Mouse (Mus musculus) forebrain, embryonic 15.5 days (tissue): Measurements from ENCODE around the gene Smtnl2. TPM values are rescaled to one million over a fixed set of nuclear protein-coding genes. Genes with fewer than 3 reads are reported as not detected.

ENCODE experiments used
- ATAC-seq: fragments of 200-750 bp; cut with Nextera tagmentation; replicated peaks from 2 replicates; pipeline ENCODE4 v1.8.0; 2017; ENCODE audit warnings: mild to moderate bottlenecking, moderate TSS enrichment, moderate library complexity
- H3K27ac ChIP-seq: fragments of 300-500 bp; sonication (generic); replicated peaks from 2 replicates; pipeline ENCODE4 v1.5.1; 2015; ENCODE audit warnings: mild to moderate bottlenecking, inconsistent platforms
- H3K27me3 ChIP-seq: fragments of 300-500 bp; sonication (generic); 2 replicates; pipeline ENCODE4 v1.6.1; 2015; ENCODE audit warnings: inconsistent platforms
- H3K36me3 ChIP-seq: fragments of 300-500 bp; sonication (generic); 2 replicates; pipeline ENCODE4 v1.6.1; 2015; ENCODE audit warnings: mild to moderate bottlenecking, inconsistent platforms
- H3K4me1 ChIP-seq: fragments of 300-500 bp; sonication (generic); 2 replicates; pipeline ENCODE4 v1.6.1; 2015; ENCODE audit warnings: inconsistent platforms
- H3K4me2 ChIP-seq: fragments of 300-500 bp; sonication (generic); replicated peaks from 2 replicates; pipeline ENCODE4 v1.6.1; 2015; ENCODE audit warnings: mild to moderate bottlenecking, inconsistent platforms
- H3K4me3 ChIP-seq: fragments of 300-500 bp; sonication (generic); 2 replicates; pipeline ENCODE4 v1.5.1; 2015; ENCODE audit warnings: mild to moderate bottlenecking, inconsistent platforms
- H3K9ac ChIP-seq: fragments of 300-500 bp; sonication (generic); replicated peaks from 2 replicates; pipeline ENCODE4 v1.6.1; 2015; ENCODE audit warnings: mild to moderate bottlenecking, inconsistent platforms
- H3K9me3 ChIP-seq: fragments of 300-500 bp; sonication (generic); 2 replicates; pipeline ENCODE4 v1.6.1; 2016; ENCODE audit warnings: inconsistent platforms
- WGBS: fragments of 180-500 bp; shearing (Covaris S2); methylation state at CpG from one replicate; pipeline ENCODE4 v1.1.7; 2015; ENCODE audit warnings: mixed read lengths; 5-methylcytosine and 5-hydroxymethylcytosine counted together
- polyA plus RNA-seq: library from polyadenylated mRNA; unstranded; fragments of >200 nt; fragmentation: Nextera tagmentation; extraction: Ambion mirVana; gene quantifications from 2 replicates; pipeline ENCODE4 v1.2.1, GENCODE M21; 2015

Gene Smtnl2
- polyA plus RNA-seq, 1 experiment from 2014 or later, result 5.4 TPM

DNA sequence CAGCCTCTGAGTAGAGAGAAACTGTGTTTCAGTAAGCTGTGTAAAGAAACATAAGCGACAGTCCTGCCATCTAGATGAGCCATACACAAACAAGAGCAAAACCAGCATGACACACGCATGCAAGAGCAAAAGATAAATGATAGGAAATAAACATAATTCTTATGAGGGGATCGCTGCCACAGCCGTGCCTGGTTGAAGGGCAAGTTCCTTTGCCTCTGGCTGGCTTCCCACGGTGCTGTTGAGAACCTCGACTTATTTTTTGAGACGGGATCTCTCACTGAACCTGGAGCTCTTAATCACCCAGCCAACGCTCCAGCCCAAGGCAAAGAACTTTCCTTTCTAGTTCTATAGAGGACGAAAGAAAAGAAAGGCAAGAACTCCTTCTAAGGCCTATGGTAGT lies 45.4 kb downstream of the Smtnl2 start:
- peaks cover 14% of the 10 kb centered on the region; the same call in 1 of the 2 replicates for H3K4me1 ChIP-seq
- ATAC-seq, result no peak
- H3K27ac ChIP-seq, result no peak overlapping the region
- H3K4me2 ChIP-seq, result no peak overlapping the region
- no peaks in the 10 kb centered on the region for H3K27me3 ChIP-seq
- H3K9ac ChIP-seq, result no peak overlapping the region
- no peaks in the 10 kb centered on the region for H3K9me3 ChIP-seq
- H3K4me3 ChIP-seq, result no peak overlapping the region
- 92% methylated on average over 9 of the region's 9 CpGs for WGBS
- no peaks in the 10 kb centered on the region for H3K36me3 ChIP-seq

- no peak for ATAC-seq
- no peak overlapping the region for H3K27ac ChIP-seq
- H3K36me3 ChIP-seq, result no peaks in the 10 kb centered on the region
- no peak overlapping the region for H3K9ac ChIP-seq
- H3K4me2 ChIP-seq, result no peak overlapping the region
- H3K4me3 ChIP-seq, result no peak overlapping the region
- 92% methylated on average over 5 of the region's 5 CpGs for WGBS
- no peaks in the 10 kb centered on the region for H3K9me3 ChIP-seq
- no peaks in the 10 kb centered on the region for H3K27me3 ChIP-seq
- H3K4me1 ChIP-seq, result peaks cover 14% of the 10 kb centered on the region; the same call in 1 of the 2 replicates
These were observed 47.0 kb downstream of the Smtnl2 start for GRCm38 (mm10) chr11:72364526-72364925.

DNA sequence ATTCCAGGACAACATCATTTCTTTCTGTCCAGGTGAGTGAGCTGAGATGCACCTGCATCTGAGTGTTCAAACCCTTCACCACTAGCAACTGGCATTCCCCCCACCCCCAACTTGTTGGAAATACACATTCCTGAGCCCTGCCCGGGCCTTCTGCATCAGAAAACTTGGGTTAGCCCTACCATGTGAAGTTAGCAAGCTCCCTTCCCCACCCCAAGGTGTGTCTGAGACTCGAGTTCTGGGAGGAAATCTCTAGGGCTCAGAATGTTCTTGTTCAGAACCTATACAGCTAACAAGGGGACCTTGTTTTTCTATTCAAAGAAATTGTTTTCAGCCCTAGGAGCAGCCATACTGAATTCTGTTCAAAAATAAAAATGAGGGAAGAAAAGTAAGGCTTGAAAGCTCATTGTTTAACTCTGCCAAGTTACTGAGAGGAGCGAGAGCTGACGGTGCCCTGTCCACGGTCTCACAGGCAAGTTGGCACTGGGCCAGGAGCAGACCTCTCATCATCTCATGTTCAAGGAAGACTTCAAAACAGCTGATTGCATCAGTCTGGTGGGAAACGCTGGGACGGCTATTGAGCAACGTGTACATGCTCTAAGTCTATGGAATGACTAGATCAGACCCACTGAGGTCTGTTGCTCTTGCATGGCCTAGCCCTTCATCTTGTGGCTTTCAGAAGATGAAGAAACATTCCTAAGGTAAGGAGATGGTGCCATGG lies 47.8 kb downstream of the Smtnl2 start:
- no peak overlapping the region for H3K4me2 ChIP-seq
- H3K9ac ChIP-seq, result no peak overlapping the region
- peaks cover 14% of the 10 kb centered on the region; the same call in 1 of the 2 replicates for H3K4me1 ChIP-seq
- no peaks in the 10 kb centered on the region for H3K36me3 ChIP-seq
- H3K27ac ChIP-seq, result no peak overlapping the region
- WGBS, result 66% methylated on average over 8 of the region's 8 CpGs
- H3K27me3 ChIP-seq, result no peaks in the 10 kb centered on the region
- no peaks in the 10 kb centered on the region for H3K9me3 ChIP-seq
- no peak overlapping the region for H3K4me3 ChIP-seq
- ATAC-seq, result no peak

DNA sequence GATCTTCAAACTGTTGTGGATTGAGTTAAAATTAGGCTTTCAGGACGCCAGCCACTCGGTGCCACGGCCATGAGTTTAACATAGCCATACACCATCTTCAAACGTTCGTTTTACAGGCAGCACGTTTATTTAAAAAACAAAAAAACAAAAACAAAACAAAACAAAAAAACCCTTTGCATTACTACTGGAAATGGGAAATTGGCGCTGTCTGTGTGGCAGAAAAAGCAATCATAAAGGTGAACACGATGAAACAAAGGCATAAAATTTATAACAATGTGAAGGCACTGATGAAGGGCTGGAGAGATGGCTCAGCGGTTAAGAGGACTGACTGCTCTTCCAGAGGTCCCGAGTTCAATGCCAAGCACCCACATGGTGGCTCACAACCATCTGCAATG lies 49.2 kb downstream of the Smtnl2 start, which contains the start of gene Tekt1:
Tekt1 (minus strand) TSS at position 96 of the 395 bp plus-strand sequence.
- ATAC-seq, result 0 out of 2 replicates have a peak, but pooled peaks have one; percentile 9
- Histone ChIP-seq H3K4me3 (peak within 1 kb of the TSS; percentile 45), H3K36me3 (no peaks in the 10 kb centered on the region), H3K4me2 (peak within 1 kb of the TSS; percentile 87), H3K9me3 (no peaks in the 10 kb centered on the region), H3K9ac (peak within 1 kb of the TSS; percentile 62), H3K27ac (no peak within 1 kb of the TSS; the same call in 1 of the 2 replicates), H3K4me1 (peaks cover 7% of the 10 kb centered on the region; the same call in 1 of the 2 replicates), H3K27me3 (no peaks in the 10 kb centered on the region)
- WGBS, result 27% methylated on average over 10 of the region's 10 CpGs

GRCm38 (mm10) chr11:72361385-72362346 lies 49.8 kb downstream of the Smtnl2 start:
- no peak overlapping the region; the same call in 1 of the 2 replicates for H3K27ac ChIP-seq
- H3K36me3 ChIP-seq, result no peaks in the 10 kb centered on the region
- no peaks in the 10 kb centered on the region for H3K9me3 ChIP-seq
- H3K9ac ChIP-seq, result peak overlapping the region; percentile 62
- no peaks in the 10 kb centered on the region for H3K27me3 ChIP-seq
- H3K4me2 ChIP-seq, result peak overlapping the region; percentile 87
- H3K4me1 ChIP-seq, result peaks cover 7% of the 10 kb centered on the region; the same call in 1 of the 2 replicates
- 6% methylated on average over 42 of the region's 42 CpGs for WGBS
- H3K4me3 ChIP-seq, result peak overlapping the region; percentile 45
- ATAC-seq, result peak; percentile 92

- WGBS, result 24% methylated on average over 20 of the region's 20 CpGs
- peak overlapping the region; percentile 29 for H3K4me2 ChIP-seq
These were observed 56.4 kb downstream of the Smtnl2 start for GRCm38 (mm10) chr11:72354971-72355728.

DNA sequence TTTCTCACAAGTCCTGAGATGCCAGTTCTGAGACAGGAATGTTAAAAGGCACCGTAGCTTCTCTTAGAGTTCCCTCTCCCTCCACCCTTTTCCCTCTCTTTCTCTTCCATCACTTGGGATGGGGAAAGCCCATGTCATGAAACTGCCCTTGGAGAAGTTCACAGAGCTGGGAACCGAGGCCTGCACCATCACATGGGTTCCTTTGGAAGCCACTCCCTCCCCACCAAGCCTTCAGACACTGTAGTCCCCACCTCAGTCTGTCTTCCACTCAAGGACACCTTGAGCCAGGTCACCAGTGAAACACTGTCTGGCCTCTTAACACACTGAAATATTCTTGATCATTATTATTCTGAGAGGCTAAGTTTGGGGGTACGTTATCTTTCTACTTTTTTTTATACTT lies 58.3 kb downstream of the Smtnl2 start:
- ATAC-seq, result no peak
- Histone ChIP-seq H3K36me3 (no peaks in the 10 kb centered on the region), H3K27me3 (no peaks in the 10 kb centered on the region), H3K4me3 (no peak overlapping the region), H3K9me3 (no peaks in the 10 kb centered on the region), H3K4me2 (no peak overlapping the region), H3K27ac (no peak overlapping the region), H3K9ac (no peak overlapping the region), H3K4me1 (peaks cover 12% of the 10 kb centered on the region)
- 71% methylated on average over 3 of the region's 3 CpGs for WGBS

More at GRCm38 (mm10) chr11:72354971-72355728, 56.4 kb downstream of the Smtnl2 start:
- H3K27ac ChIP-seq, result no peak overlapping the region
- H3K9ac ChIP-seq, result no peak overlapping the region
- peaks cover 5% of the 10 kb centered on the region; the same call in 1 of the 2 replicates for H3K4me1 ChIP-seq
- H3K36me3 ChIP-seq, result no peaks in the 10 kb centered on the region
- H3K27me3 ChIP-seq, result no peaks in the 10 kb centered on the region
- no peak for ATAC-seq
- H3K9me3 ChIP-seq, result no peaks in the 10 kb centered on the region
- H3K4me3 ChIP-seq, result no peak overlapping the region

- no peaks in the 10 kb centered on the region for H3K36me3 ChIP-seq
- no peak overlapping the region for H3K4me3 ChIP-seq
- ATAC-seq, result no peak
- no peaks in the 10 kb centered on the region for H3K9me3 ChIP-seq
- no peak overlapping the region for H3K27ac ChIP-seq
- 78% methylated on average over 1 of the region's 1 CpGs for WGBS
- no peaks in the 10 kb centered on the region for H3K27me3 ChIP-seq
- H3K4me1 ChIP-seq, result peaks cover 12% of the 10 kb centered on the region
- no peak overlapping the region for H3K9ac ChIP-seq
- H3K4me2 ChIP-seq, result no peak overlapping the region
These were observed 59.2 kb downstream of the Smtnl2 start for GRCm38 (mm10) chr11:72352272-72352671.

DNA sequence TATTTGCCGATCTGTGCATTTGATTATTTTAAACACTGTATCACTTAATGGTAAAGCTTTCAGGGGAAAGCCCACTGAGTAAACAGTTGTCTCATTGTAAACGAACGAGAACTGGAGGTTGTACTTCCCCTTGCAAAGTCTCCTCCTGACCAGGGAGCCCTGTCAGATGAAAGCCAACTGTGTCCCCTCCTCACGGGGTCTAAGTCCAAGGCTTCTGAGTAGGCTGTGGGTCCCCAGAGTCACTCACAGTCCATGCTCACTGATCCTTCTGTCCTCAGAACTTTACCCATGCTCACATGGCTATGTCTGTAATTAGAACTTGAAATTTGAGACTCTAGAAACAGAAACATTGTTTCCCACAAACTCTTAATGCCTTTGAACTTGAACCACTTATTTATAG lies 61.9 kb downstream of the Smtnl2 start:
- no peak overlapping the region for H3K27ac ChIP-seq
- H3K27me3 ChIP-seq, result no peaks in the 10 kb centered on the region
- no peak overlapping the region for H3K4me3 ChIP-seq
- no peak overlapping the region for H3K9ac ChIP-seq
- H3K36me3 ChIP-seq, result no peaks in the 10 kb centered on the region
- no peak for ATAC-seq
- H3K9me3 ChIP-seq, result no peaks in the 10 kb centered on the region
- H3K4me2 ChIP-seq, result no peak overlapping the region
- H3K4me1 ChIP-seq, result peaks cover 7% of the 10 kb centered on the region
- WGBS, result 79% methylated on average over 4 of the region's 4 CpGs

DNA sequence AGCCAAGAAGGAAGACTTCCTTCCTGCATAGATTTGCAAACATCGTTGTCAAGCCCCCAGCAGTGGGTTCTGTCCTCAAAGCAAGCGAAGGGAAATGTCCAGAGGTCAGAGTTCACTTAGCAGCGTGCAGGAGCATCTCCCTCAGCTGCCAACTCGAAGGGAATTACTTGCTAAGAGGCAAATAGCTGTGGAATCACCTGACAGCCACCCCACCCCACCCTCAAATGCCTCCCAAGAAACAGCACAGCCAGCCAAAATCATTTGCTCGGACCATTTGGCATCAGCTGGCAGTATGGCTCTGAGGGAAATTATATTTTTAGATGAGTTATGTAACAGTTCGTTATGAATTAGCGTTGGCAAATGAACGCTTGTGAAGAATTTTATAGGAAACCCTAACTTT lies 62.5 kb downstream of the Smtnl2 start:
- H3K4me3 ChIP-seq, result no peak overlapping the region
- no peak for ATAC-seq
- no peaks in the 10 kb centered on the region for H3K36me3 ChIP-seq
- H3K9me3 ChIP-seq, result no peaks in the 10 kb centered on the region
- no peak overlapping the region for H3K27ac ChIP-seq
- no peaks in the 10 kb centered on the region for H3K27me3 ChIP-seq
- H3K4me2 ChIP-seq, result no peak overlapping the region
- WGBS, result 59% methylated on average over 8 of the region's 8 CpGs
- peaks cover 7% of the 10 kb centered on the region for H3K4me1 ChIP-seq
- no peak overlapping the region for H3K9ac ChIP-seq

DNA sequence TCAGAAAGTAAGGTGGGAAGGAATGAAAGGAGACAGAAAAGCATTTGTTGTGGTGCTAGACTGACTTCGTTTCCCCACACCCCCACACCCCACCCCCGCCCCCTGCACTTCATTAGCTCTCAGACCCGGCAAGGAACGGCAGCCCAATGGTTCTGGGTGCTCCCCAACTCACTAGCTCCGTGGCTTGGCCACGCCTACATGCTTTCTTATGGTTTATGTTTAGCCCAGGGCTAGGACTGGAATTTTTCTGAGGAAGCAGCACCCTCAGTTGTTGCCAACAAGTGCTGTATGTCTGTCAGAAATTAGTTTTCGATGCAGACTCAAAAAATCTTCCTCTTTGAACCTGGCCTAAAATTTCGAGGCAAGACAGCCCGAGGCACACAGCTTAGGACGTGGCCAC lies 63.0 kb downstream of the Smtnl2 start:
- Histone ChIP-seq H3K4me2 (no peak overlapping the region), H3K4me1 (peaks cover 7% of the 10 kb centered on the region), H3K36me3 (no peaks in the 10 kb centered on the region), H3K4me3 (no peak overlapping the region), H3K27me3 (no peaks in the 10 kb centered on the region), H3K9ac (no peak overlapping the region), H3K9me3 (no peaks in the 10 kb centered on the region), H3K27ac (no peak overlapping the region)
- 61% methylated on average over 10 of the region's 10 CpGs for WGBS
- no peak for ATAC-seq
